Mouse (Mus musculus) MEL (cell line): ENCODE results near the gene Surf2. TPM values are rescaled to one million over a fixed set of nuclear protein-coding genes. Genes with fewer than 3 reads are reported as not detected.

Source experiments
- DNase-seq: peaks from one replicate; pipeline ENCODE4 v3.0.0; 2011; ENCODE audit warnings: low read depth, low spot score
- H3K27ac ChIP-seq: 2 replicates; pipeline ENCODE4 v1.5.1; 2012; ENCODE audit warnings: low read depth, mild to moderate bottlenecking, control low read depth, low read length, moderate library complexity; ENCODE audit not compliant: control insufficient read depth
- H3K27me3 ChIP-seq, 2 experiments: fragments of 150-350 bp in 1 of 2; sonication (generic) in 1 of 2; 2 replicates each; pipeline ENCODE4 v1.6.1; 2012; ENCODE audit warnings: low read length in 2 of 2, mild to moderate bottlenecking in 2 of 2, improper control_type of control experiment in 1 of 2, moderate library complexity in 1 of 2; ENCODE audit not compliant: insufficient read depth in 2 of 2, control insufficient read depth in 1 of 2
- H3K36me3 ChIP-seq, 2 experiments: 2 replicates each; pipeline ENCODE4 v1.6.1; 2012 to 2014; ENCODE audit warnings: low read length in 2 of 2, improper control_type of control experiment in 1 of 2, inconsistent platforms in 1 of 2, mild to moderate bottlenecking in 1 of 2; ENCODE audit not compliant: insufficient read depth in 2 of 2, control insufficient read depth in 1 of 2
- H3K4me1 ChIP-seq, 2 experiments: fragments of 150-350 bp in 1 of 2; sonication (generic) in 1 of 2; 2 replicates each; pipeline ENCODE4 v1.6.1; 2012; ENCODE audit warnings: low read length in 2 of 2, improper control_type of control experiment in 1 of 2, mild to moderate bottlenecking in 1 of 2; ENCODE audit not compliant: insufficient read depth in 2 of 2, control insufficient read depth in 1 of 2
- H3K4me3 ChIP-seq, 2 experiments: fragments of 150-350 bp in 1 of 2; sonication (generic) in 1 of 2; 2 replicates each; pipeline ENCODE4 v1.5.1; 2012; ENCODE audit warnings: low read depth in 2 of 2, low read length in 2 of 2, mild to moderate bottlenecking in 2 of 2, moderate library complexity in 2 of 2, control low read depth in 1 of 2, improper control_type of control experiment in 1 of 2; ENCODE audit not compliant: control insufficient read depth in 1 of 2, insufficient read depth in 1 of 2
- H3K79me2 ChIP-seq: 2 replicates; pipeline ENCODE4 v1.6.1; 2012; ENCODE audit warnings: mild to moderate bottlenecking, low read length, moderate library complexity; ENCODE audit not compliant: control insufficient read depth, poor library complexity, insufficient read depth
- H3K9ac ChIP-seq: 2 replicates; pipeline ENCODE4 v1.6.1; 2012; ENCODE audit warnings: low read depth, mild to moderate bottlenecking, control low read depth, low read length, moderate library complexity; ENCODE audit not compliant: control insufficient read depth, poor library complexity, severe bottlenecking
- H3K9me3 ChIP-seq: fragments of 150-350 bp; sonication (generic); replicated peaks from 2 replicates; pipeline ENCODE4 v1.6.1; 2012; ENCODE audit warnings: mild to moderate bottlenecking, low read length, improper control_type of control experiment, moderate library complexity; ENCODE audit not compliant: insufficient read depth
- CHD1 ChIP-seq: IDR thresholded peaks from 2 replicates; pipeline ENCODE4 v1.6.1; 2012; ENCODE audit warnings: low read depth, mild to moderate bottlenecking, inconsistent platforms, low read length, improper control_type of control experiment
- CHD2 ChIP-seq: IDR thresholded peaks from 2 replicates; pipeline ENCODE4 v1.6.1; 2011; ENCODE audit warnings: low read length, improper control_type of control experiment
- CTCF ChIP-seq, 3 experiments: IDR thresholded peaks in 2 of 3; conservative IDR thresholded peaks in 1 of 3; 2 replicates each; pipeline ENCODE4 v1.5.1; 2011 to 2012; ENCODE audit warnings: low read length in 3 of 3, low read depth in 2 of 3, mild to moderate bottlenecking in 2 of 3, improper control_type of control experiment in 1 of 3, inconsistent platforms in 1 of 3, mixed read lengths in 1 of 3, moderate library complexity in 1 of 3; ENCODE audit not compliant: control insufficient read depth in 1 of 3, insufficient read depth in 1 of 3, poor library complexity in 1 of 3, severe bottlenecking in 1 of 3
- E2F4 ChIP-seq: IDR thresholded peaks from 2 replicates; pipeline ENCODE4 v1.6.1; 2011; ENCODE audit warnings: low read depth, low read length, improper control_type of control experiment, borderline replicate concordance
- EP300 ChIP-seq, 2 experiments: IDR thresholded peaks; 2 replicates each; pipeline ENCODE4 v1.6.1; 2011; ENCODE audit warnings: improper control_type of control experiment in 2 of 2, low read length in 2 of 2, low read depth in 1 of 2, mild to moderate bottlenecking in 1 of 2
- ETS1 ChIP-seq: IDR thresholded peaks from 2 replicates; pipeline ENCODE4 v1.6.1; 2012; ENCODE audit warnings: low read depth, mild to moderate bottlenecking, inconsistent platforms, low read length, improper control_type of control experiment, moderate library complexity
- GABPA ChIP-seq: IDR thresholded peaks from 2 replicates; pipeline ENCODE4 v1.6.1; 2012; ENCODE audit warnings: low read depth, mild to moderate bottlenecking, inconsistent platforms, low read length, improper control_type of control experiment, moderate library complexity
- GATA1 ChIP-seq: IDR thresholded peaks from 2 replicates; pipeline ENCODE4 v1.6.1; 2011; ENCODE audit warnings: low read depth, low read length, improper control_type of control experiment
- HCFC1 ChIP-seq: IDR thresholded peaks from 2 replicates; pipeline ENCODE4 v1.6.1; 2012; ENCODE audit warnings: low read depth, mild to moderate bottlenecking, inconsistent platforms, low read length, improper control_type of control experiment, moderate library complexity
- JUND ChIP-seq: IDR thresholded peaks from 2 replicates; pipeline ENCODE4 v1.6.1; 2011; ENCODE audit warnings: low read depth, mild to moderate bottlenecking, improper control_type of control experiment, low read length
- MAX ChIP-seq: IDR thresholded peaks from 2 replicates; pipeline ENCODE4 v1.6.1; 2011; ENCODE audit warnings: low read length, improper control_type of control experiment
- MXI1 ChIP-seq: IDR thresholded peaks from 2 replicates; pipeline ENCODE4 v1.6.1; 2011; ENCODE audit warnings: mild to moderate bottlenecking, low read depth, low read length, improper control_type of control experiment
- MYB ChIP-seq: IDR thresholded peaks from 2 replicates; pipeline ENCODE4 v1.6.1; 2011; ENCODE audit warnings: mild to moderate bottlenecking, low read depth, low read length, improper control_type of control experiment
- MYC ChIP-seq: IDR thresholded peaks from 2 replicates; pipeline ENCODE4 v1.6.1; 2011; ENCODE audit warnings: low read depth, mild to moderate bottlenecking, low read length, improper control_type of control experiment, moderate library complexity
- NELFE ChIP-seq: IDR thresholded peaks from 2 replicates; pipeline ENCODE4 v1.6.1; 2011; ENCODE audit warnings: low read depth, low read length, improper control_type of control experiment
- NRF1 ChIP-seq: IDR thresholded peaks from 2 replicates; pipeline ENCODE4 v1.6.1; 2014; ENCODE audit warnings: low read depth, mild to moderate bottlenecking, inconsistent platforms, low read length, improper control_type of control experiment, moderate library complexity; ENCODE audit not compliant: poor library complexity, insufficient read depth, severe bottlenecking
- POLR2A ChIP-seq, 2 experiments: IDR thresholded peaks; 2 replicates each; pipeline ENCODE4 v1.6.1; 2011 to 2012; ENCODE audit warnings: low read length in 2 of 2, mild to moderate bottlenecking in 2 of 2, control low read depth in 1 of 2, improper control_type of control experiment in 1 of 2, low read depth in 1 of 2, moderate library complexity in 1 of 2; ENCODE audit not compliant: control insufficient read depth in 1 of 2, insufficient read depth in 1 of 2, poor library complexity in 1 of 2
- POLR2AphosphoS2 ChIP-seq: IDR thresholded peaks from 2 replicates; pipeline ENCODE4 v1.6.1; 2011; ENCODE audit warnings: low read length, improper control_type of control experiment
- POLR2AphosphoS5 ChIP-seq: IDR thresholded peaks from 2 replicates; pipeline ENCODE4 v1.6.1; 2012; ENCODE audit warnings: low read depth, borderline replicate concordance, mild to moderate bottlenecking, inconsistent platforms, low read length, moderate library complexity, mixed read lengths
- RAD21 ChIP-seq: IDR thresholded peaks from 2 replicates; pipeline ENCODE4 v1.6.1; 2011; ENCODE audit warnings: mild to moderate bottlenecking, low read depth, low read length, improper control_type of control experiment
- SIN3A ChIP-seq: IDR thresholded peaks from 2 replicates; pipeline ENCODE4 v1.6.1; 2012; ENCODE audit warnings: low read length, improper control_type of control experiment, inconsistent platforms
- SMC3 ChIP-seq: IDR thresholded peaks from 2 replicates; pipeline ENCODE4 v1.6.1; 2011; ENCODE audit warnings: low read depth, low read length, improper control_type of control experiment
- TAL1 ChIP-seq: IDR thresholded peaks from 2 replicates; pipeline ENCODE4 v1.6.1; 2012; ENCODE audit warnings: mild to moderate bottlenecking, inconsistent platforms, low read length, moderate library complexity, mixed read lengths
- TBP ChIP-seq: IDR thresholded peaks from 2 replicates; pipeline ENCODE4 v1.8.0; 2011; ENCODE audit warnings: low read depth, low read length, improper control_type of control experiment
- USF1 ChIP-seq: IDR thresholded peaks from 2 replicates; pipeline ENCODE4 v1.6.1; 2014; ENCODE audit warnings: low read depth, mild to moderate bottlenecking, inconsistent platforms, low read length, improper control_type of control experiment, moderate library complexity
- ZC3H11A ChIP-seq: IDR thresholded peaks from 2 replicates; pipeline ENCODE4 v1.6.1; 2012; ENCODE audit warnings: low read depth, mild to moderate bottlenecking, inconsistent platforms, low read length, improper control_type of control experiment
- ZMIZ1 ChIP-seq: IDR thresholded peaks from 2 replicates; pipeline ENCODE4 v1.6.1; 2012; ENCODE audit warnings: low read depth, mild to moderate bottlenecking, inconsistent platforms, low read length, improper control_type of control experiment, moderate library complexity
- ZNF384 ChIP-seq: IDR thresholded peaks from 2 replicates; pipeline ENCODE4 v1.6.1; 2012; ENCODE audit warnings: low read depth, mild to moderate bottlenecking, inconsistent platforms, low read length, improper control_type of control experiment
- polyA plus RNA-seq, 2 experiments: library from polyadenylated mRNA; stranded (reverse) in 1 of 2; unstranded in 1 of 2; fragments of >175 nt in 1 of 2; fragments of >200 nt in 1 of 2; gene quantifications; 2 replicates each; pipeline versions ENCODE4 v1.2.1 to v1.2.4; 2012; ENCODE audit warnings: low replicate concordance in 2 of 2, low read depth in 1 of 2; ENCODE audit not compliant: insufficient read length in 2 of 2, insufficient read depth in 1 of 2, missing spikeins in 1 of 2
- total RNA-seq: library from RNA; depleted of rRNA; stranded (reverse); fragments of 300-350 nt; gene quantifications from 2 replicates; pipeline ENCODE4 v1.2.3, GENCODE M21; 2012

The Surf2 gene
- total and polyA plus RNA-seq, 3 experiments, result 63.1 to 84.8 TPM; not detected in 1

DNA sequence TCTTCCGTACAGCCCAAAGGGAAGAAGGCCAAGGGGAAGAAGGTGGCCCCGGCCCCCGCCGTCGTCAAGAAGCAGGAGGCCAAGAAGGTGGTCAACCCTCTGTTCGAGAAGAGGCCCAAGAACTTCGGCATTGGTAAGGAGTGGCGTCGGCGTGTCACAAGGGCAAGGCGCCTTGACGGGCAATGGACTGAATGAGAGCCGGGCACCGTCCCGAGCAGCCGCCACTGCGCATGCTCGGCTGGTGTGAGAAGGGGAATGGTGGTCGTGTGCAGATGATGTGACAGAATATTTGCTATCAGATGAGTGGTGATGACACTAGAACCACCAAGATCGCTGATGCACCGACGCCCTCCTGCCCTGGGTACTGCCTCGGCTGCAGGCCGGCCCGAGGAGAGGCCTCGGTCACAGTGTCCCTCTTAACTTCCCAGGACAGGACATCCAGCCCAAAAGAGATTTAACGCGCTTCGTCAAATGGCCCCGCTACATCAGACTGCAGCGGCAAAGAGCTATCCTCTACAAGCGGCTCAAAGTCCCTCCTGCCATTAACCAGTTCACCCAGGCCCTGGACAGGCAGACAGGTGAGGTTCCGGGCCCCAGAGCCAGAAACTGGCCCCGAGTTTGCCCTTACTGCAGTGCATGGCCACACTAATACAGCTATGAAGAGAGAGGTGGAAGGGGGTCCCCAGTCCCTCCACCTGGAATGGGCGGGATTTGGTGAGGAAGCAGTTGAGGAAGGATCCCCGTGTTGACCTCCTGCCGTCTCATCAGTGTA is 5.0 kb upstream of the Surf2 start (continued):
- TF ChIP-seq TBP, result no peak
- no peak for TF ChIP-seq NELFE

- peak overlapping the region; percentile 71 for H3K27ac ChIP-seq
Observed at GRCm38 (mm10) chr2:26912253-26912770, 3.9 kb upstream of the Surf2 start.

DNA sequence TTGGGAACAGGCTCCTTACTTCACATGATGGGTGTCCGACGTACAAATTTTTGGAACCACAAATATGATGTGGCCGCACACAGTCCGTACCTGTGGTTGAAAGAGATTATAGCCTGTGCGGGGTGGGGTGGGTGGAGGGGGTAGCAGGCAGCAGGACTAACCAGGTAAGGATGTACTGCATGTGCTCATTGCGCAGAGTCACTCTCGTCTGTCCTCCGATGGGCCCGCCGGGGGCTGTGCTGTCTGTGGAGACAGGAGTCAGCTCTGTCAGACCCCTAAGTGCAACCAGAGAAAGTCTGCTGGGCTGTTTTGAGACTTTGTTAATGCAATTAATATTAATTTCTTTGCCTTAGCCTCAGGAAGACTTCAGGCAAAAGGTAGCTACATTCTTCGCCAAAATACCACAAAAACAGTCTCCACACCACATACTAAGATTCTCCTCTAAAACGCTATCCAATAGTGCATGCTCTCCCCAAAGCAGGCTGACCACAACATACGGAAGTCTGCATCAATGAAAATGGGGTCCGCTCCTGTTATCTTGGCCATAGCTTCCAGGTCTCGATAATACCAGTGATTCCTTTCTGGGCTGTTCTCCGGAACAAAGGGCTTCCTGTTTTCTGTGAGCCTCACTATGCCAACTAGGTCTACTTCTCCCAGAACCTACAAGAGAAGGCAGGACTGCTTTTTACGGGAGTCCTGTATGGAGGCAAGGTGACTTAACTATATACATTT is 2.6 kb upstream of the Surf2 start:
- Histone ChIP-seq H3K4me1 (peaks cover 2 to 22% of the 10 kb centered on the region in 2 experiments; a peak in 3 of 4 replicates), H3K79me2 (peaks cover 79% of the 10 kb centered on the region), H3K9me3 (no peaks in the 10 kb centered on the region), H3K36me3 (peaks cover 5 to 21% of the 10 kb centered on the region in 2 experiments; a peak in 3 of 4 replicates), H3K9ac (peak overlapping the region; percentile 87), H3K27me3 (no peaks in the 10 kb centered on the region), H3K4me3 (peak overlapping the region; percentile 4 to 78; a peak in 2 of 4 replicates), H3K27ac (peak overlapping the region; percentile 54)
- DNase-seq, result peak; percentile 85
- TF ChIP-seq ZMIZ1 (0 out of 2 replicates have a peak, but pooled peaks have one; percentile 16), MAX (no peak), POLR2AphosphoS2 (peak; percentile 76; the same call in 1 of the 2 replicates), GATA1 (peak; percentile 84), CHD2 (no peak; the same call in 1 of the 2 replicates), MYC (peak; percentile 71; the same call in 1 of the 2 replicates), CHD1 (no peak), ETS1 (peak; percentile 21), SIN3A (0 out of 2 replicates have a peak, but pooled peaks have one; percentile 35), GABPA (no peak), TAL1 (peak; percentile 17; the same call in 1 of the 2 replicates), MYB (no peak), ZC3H11A (no peak), POLR2AphosphoS5 (peak; percentile 74; the same call in 1 of the 2 replicates), ZNF384 (no peak)

More at GRCm38 (mm10) chr2:26912253-26912770, 3.9 kb upstream of the Surf2 start:
- DNase-seq, result peak; percentile 43
- Histone ChIP-seq H3K79me2 (peaks cover 80% of the 10 kb centered on the region), H3K27me3 (no peaks in the 10 kb centered on the region), H3K9me3 (no peaks in the 10 kb centered on the region), H3K36me3 (peaks cover 5 to 24% of the 10 kb centered on the region in 2 experiments; a peak in 3 of 4 replicates), H3K9ac (peak overlapping the region; percentile 87), H3K4me1 (peaks cover 2 to 19% of the 10 kb centered on the region in 2 experiments; a peak in 3 of 4 replicates)
- no peak for TF ChIP-seq HCFC1
- no peak for TF ChIP-seq MYC
- no peak for TF ChIP-seq POLR2AphosphoS5
- TF ChIP-seq GATA1, result no peak
- TF ChIP-seq EP300 (IDR thresholded peaks at IDR 0.05; ENCODE audit: low read depth in 1 of 2, low read length in 2 of 2), result no peak
- TF ChIP-seq CHD1, result peak; percentile 66; the same call in 1 of the 2 replicates
- no peak for TF ChIP-seq POLR2AphosphoS2
- TF ChIP-seq CTCF (IDR thresholded peaks at IDR 0.05 in 2 of 3, conservative IDR thresholded peaks at IDR 0.05 in 1 of 3; ENCODE audit: control insufficient read depth in 1 of 3, insufficient read depth in 1 of 3, low read depth in 2 of 3, low read length in 3 of 3, poor library complexity in 1 of 3, severe bottlenecking in 1 of 3), result no peak
- 0 out of 4 replicates have a peak, but pooled peaks of 1 of the 2 experiments have one; percentile 12 for TF ChIP-seq POLR2A (IDR thresholded peaks at IDR 0.05; ENCODE audit: control insufficient read depth in 1 of 2, insufficient read depth in 1 of 2, low read depth in 1 of 2, low read length in 2 of 2, poor library complexity in 1 of 2)
- TF ChIP-seq SMC3, result no peak
- no peak for TF ChIP-seq NRF1
- TF ChIP-seq ZC3H11A, result no peak
- TF ChIP-seq SIN3A, result no peak
- TF ChIP-seq ETS1, result no peak
- TF ChIP-seq E2F4, result no peak
- TF ChIP-seq USF1, result no peak
- no peak for TF ChIP-seq RAD21
- 0 out of 2 replicates have a peak, but pooled peaks have one; percentile 40 for TF ChIP-seq MXI1
- TF ChIP-seq NELFE, result no peak
- no peak for TF ChIP-seq MAX
- TF ChIP-seq ZNF384, result no peak
- no peak for TF ChIP-seq JUND
- no peak for TF ChIP-seq MYB
- no peak for TF ChIP-seq CHD2
- TF ChIP-seq, all 39 proteins: peak for 3
- peak overlapping the region; percentile 44 to 78 for H3K4me3 ChIP-seq
